Mouse (Mus musculus): ENCODE measurements around the gene Rbfox3.

The Rbfox3 gene

GRCm38 (mm10) chr11:118517924-118518323 lies 393.5 kb downstream of the Rbfox3 start:
- DNase-seq (ENCODE audit: low read depth, low spot score) = no peak
- Histone ChIP-seq H3K36me3 (ENCODE audit: control insufficient read depth, insufficient read depth, low read length, poor library complexity, severe bottlenecking) (no peaks in the 10 kb centered on the region), H3K27me3 (ENCODE audit: control insufficient read depth, insufficient read depth, low read length, poor library complexity, severe bottlenecking) (no peaks in the 10 kb centered on the region)

DNA sequence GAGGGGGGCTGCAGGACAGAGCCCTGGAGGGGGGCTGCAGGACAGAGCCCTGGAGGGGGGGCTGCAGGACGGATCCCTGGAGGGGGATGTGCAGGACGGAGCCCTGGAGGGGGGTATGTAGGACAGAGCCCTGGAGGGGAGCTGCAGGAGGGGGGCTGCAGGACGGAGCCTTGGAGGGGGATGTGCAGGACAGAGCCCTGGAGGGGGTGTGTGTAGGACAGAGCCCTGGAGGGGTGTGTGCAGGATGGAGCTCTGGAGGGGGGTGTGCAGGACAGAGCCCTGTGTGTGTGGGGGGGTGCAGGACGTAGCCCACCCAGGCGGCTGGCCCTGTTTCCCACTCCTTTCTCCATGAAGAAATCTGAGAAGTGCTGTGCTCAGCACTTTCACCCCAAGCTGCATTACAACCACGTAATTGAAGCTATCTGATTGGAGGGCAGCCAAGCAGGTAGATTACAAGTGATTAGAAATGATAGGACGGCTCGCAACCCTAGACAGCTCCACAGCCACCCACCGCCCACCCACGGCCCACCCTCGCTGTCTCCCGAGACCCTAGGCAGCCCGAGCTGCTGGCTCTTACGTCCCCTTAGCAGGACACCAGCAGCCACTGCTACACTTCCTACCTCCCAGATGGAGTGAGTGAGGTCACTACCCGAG lies 399.0 kb downstream of the Rbfox3 start:
- no peaks in the 10 kb centered on the region for H3K36me3 ChIP-seq (ENCODE audit: control insufficient read depth, insufficient read depth, low read length, poor library complexity, severe bottlenecking)
- no peak for DNase-seq (ENCODE audit: low read depth, low spot score)
- no peaks in the 10 kb centered on the region for H3K27me3 ChIP-seq (ENCODE audit: control insufficient read depth, insufficient read depth, low read length, poor library complexity, severe bottlenecking)

GRCm38 (mm10) chr11:118511851-118512250 lies 399.5 kb downstream of the Rbfox3 start:
- no peaks in the 10 kb centered on the region for H3K36me3 ChIP-seq (ENCODE audit: control insufficient read depth, insufficient read depth, low read length, poor library complexity, severe bottlenecking)
- no peaks in the 10 kb centered on the region for H3K27me3 ChIP-seq (ENCODE audit: control insufficient read depth, insufficient read depth, low read length, poor library complexity, severe bottlenecking)
- DNase-seq (ENCODE audit: low read depth, low spot score) = no peak

- Histone ChIP-seq H3K36me3 (ENCODE audit: control insufficient read depth, insufficient read depth, low read length, poor library complexity, severe bottlenecking) (no peaks in the 10 kb centered on the region), H3K27me3 (ENCODE audit: control insufficient read depth, insufficient read depth, low read length, poor library complexity, severe bottlenecking) (no peaks in the 10 kb centered on the region)
- DNase-seq (ENCODE audit: low read depth, low spot score) = no peak
Observed at GRCm38 (mm10) chr11:118508341-118508740, 403.1 kb downstream of the Rbfox3 start.

DNA sequence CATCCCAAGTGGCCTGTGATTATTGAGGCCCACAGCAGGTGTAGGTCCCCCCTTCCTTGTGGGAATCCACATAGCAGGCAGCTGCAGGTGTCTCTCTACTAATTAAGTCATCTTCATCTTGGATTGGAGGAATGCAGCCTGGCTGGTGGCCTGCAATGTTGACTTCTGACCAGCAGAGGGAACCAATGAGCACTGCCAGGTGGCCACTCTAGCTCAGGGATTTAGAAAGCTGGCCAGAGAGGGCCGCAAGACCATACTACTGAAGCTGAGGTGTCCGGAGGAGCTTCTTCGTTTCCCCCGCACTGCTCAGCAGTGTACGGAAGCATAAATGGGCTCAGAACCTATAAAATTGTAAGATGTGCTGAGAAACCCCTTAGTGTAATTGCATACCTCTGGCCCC lies 403.5 kb downstream of the Rbfox3 start:
- Histone ChIP-seq H3K36me3 (ENCODE audit: control insufficient read depth, insufficient read depth, low read length, poor library complexity, severe bottlenecking) (no peaks in the 10 kb centered on the region), H3K27me3 (ENCODE audit: control insufficient read depth, insufficient read depth, low read length, poor library complexity, severe bottlenecking) (no peaks in the 10 kb centered on the region)
- peak; percentile 73 for DNase-seq (ENCODE audit: low read depth, low spot score)

GRCm38 (mm10) chr11:118507095-118507494 lies 404.3 kb downstream of the Rbfox3 start:
- Histone ChIP-seq H3K36me3 (ENCODE audit: control insufficient read depth, insufficient read depth, low read length, poor library complexity, severe bottlenecking) (no peaks in the 10 kb centered on the region), H3K27me3 (ENCODE audit: control insufficient read depth, insufficient read depth, low read length, poor library complexity, severe bottlenecking) (no peaks in the 10 kb centered on the region)
- no peak for DNase-seq (ENCODE audit: low read depth, low spot score)

GRCm38 (mm10) chr11:118504180-118504454 lies 407.3 kb downstream of the Rbfox3 start:
- DNase-seq (ENCODE audit: low read depth, low spot score) = no peak
- H3K27me3 ChIP-seq (ENCODE audit: control insufficient read depth, insufficient read depth, low read length, poor library complexity, severe bottlenecking) = no peaks in the 10 kb centered on the region
- H3K36me3 ChIP-seq (ENCODE audit: control insufficient read depth, insufficient read depth, low read length, poor library complexity, severe bottlenecking) = no peaks in the 10 kb centered on the region

GRCm38 (mm10) chr11:118503418-118504179 lies 407.8 kb downstream of the Rbfox3 start:
- H3K27me3 ChIP-seq (ENCODE audit: control insufficient read depth, insufficient read depth, low read length, poor library complexity, severe bottlenecking) = no peaks in the 10 kb centered on the region
- no peaks in the 10 kb centered on the region for H3K36me3 ChIP-seq (ENCODE audit: control insufficient read depth, insufficient read depth, low read length, poor library complexity, severe bottlenecking)
- DNase-seq (ENCODE audit: low read depth, low spot score) = no peak

DNA sequence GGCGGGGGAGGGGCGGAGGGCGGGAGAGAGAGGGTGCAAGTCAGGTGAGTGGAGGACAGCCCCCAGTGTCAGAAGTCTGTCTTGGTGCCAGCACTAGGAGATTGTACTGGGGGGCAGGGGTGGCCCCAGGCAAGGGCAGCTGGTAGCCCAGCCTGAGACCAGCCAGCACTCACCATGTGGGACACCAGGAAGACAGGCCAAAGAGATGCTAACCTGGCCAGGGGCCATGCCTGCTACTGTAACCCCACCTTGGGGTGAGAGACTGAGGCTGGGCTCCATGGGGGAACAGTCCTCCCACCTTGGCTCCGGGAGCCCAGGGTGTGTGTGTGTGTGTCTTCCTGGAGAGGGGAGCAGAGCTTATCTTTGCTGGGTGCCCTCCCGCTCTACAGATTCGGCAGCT lies 408.4 kb downstream of the Rbfox3 start:
- Histone ChIP-seq H3K36me3 (ENCODE audit: control insufficient read depth, insufficient read depth, low read length, poor library complexity, severe bottlenecking) (no peaks in the 10 kb centered on the region), H3K27me3 (ENCODE audit: control insufficient read depth, insufficient read depth, low read length, poor library complexity, severe bottlenecking) (no peaks in the 10 kb centered on the region)
- no peak for DNase-seq (ENCODE audit: low read depth, low spot score)

GRCm38 (mm10) chr11:118496066-118496689 lies 415.2 kb downstream of the Rbfox3 start:
- no peaks in the 10 kb centered on the region for H3K36me3 ChIP-seq (ENCODE audit: control insufficient read depth, insufficient read depth, low read length, poor library complexity, severe bottlenecking)
- no peak for DNase-seq (ENCODE audit: low read depth, low spot score)

DNA sequence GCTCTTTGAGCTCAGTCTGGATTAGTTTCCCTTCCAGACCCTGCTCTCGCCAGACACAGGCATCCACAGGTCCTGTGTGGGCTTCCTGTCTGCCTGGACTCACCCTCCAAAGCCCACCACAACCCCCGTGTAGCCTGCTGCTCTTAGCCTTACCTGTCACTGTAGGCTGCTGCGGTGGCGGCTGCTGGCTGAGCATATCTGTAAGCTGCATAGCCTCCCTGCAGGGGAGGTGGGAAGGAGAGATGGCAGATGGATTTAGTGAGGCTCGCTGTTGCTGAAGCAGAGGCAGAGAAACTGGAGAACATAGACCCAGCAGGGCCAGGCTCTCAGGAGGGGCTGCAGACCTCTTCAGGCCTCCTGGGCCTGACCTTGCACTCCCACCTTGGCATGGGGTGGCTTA lies 416.3 kb downstream of the Rbfox3 start:
- no peaks in the 10 kb centered on the region for H3K27me3 ChIP-seq (ENCODE audit: control insufficient read depth, insufficient read depth, low read length, poor library complexity, severe bottlenecking)
- no peaks in the 10 kb centered on the region for H3K36me3 ChIP-seq (ENCODE audit: control insufficient read depth, insufficient read depth, low read length, poor library complexity, severe bottlenecking)
- no peak for DNase-seq (ENCODE audit: low read depth, low spot score)

More at GRCm38 (mm10) chr11:118496066-118496689, 415.2 kb downstream of the Rbfox3 start:
- no peaks in the 10 kb centered on the region for H3K27me3 ChIP-seq (ENCODE audit: control insufficient read depth, insufficient read depth, low read length, poor library complexity, severe bottlenecking)

DNA sequence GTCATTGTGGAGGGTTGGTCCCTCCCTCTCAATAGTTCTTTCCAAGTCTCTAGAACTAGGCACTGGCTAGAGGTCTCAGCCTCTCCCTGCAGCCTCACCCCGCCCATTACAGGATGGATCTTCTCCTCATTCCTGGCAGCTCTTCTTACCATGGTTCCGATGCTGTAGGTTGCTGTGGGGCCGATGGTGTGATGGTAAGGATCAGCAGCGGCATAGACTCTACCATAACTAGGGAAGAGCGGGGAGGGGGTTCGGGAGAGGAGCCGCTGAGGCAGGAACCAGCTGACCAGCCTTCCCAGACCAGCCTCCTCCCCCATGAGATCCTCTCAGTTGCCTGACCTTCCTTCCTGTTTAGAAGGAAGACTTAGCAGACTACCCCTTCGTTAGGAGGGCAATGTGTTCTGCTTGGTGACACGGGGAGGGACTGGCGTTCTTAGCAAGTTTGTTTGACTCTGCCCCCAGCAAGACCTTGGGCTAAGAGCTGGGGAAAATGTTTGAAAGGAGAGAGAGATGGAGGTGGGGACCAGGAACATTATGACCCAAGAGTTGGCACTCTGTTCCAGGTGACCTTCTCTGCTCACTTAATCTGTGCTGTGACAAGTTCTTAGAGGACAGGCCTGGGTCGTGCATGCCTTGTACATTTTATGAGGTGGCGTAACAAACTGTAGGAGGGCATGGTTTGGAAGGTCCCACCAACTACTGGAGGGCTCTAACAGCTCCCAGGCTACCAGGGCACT lies 417.2 kb downstream of the Rbfox3 start:
- Histone ChIP-seq H3K27me3 (ENCODE audit: control insufficient read depth, insufficient read depth, low read length, poor library complexity, severe bottlenecking) (no peaks in the 10 kb centered on the region), H3K36me3 (ENCODE audit: control insufficient read depth, insufficient read depth, low read length, poor library complexity, severe bottlenecking) (no peaks in the 10 kb centered on the region)
- no peak for DNase-seq (ENCODE audit: low read depth, low spot score)

GRCm38 (mm10) chr11:118493458-118493857 lies 417.9 kb downstream of the Rbfox3 start:
- Histone ChIP-seq H3K36me3 (ENCODE audit: control insufficient read depth, insufficient read depth, low read length, poor library complexity, severe bottlenecking) (no peaks in the 10 kb centered on the region), H3K27me3 (ENCODE audit: control insufficient read depth, insufficient read depth, low read length, poor library complexity, severe bottlenecking) (no peaks in the 10 kb centered on the region)
- DNase-seq (ENCODE audit: low read depth, low spot score) = no peak

DNA sequence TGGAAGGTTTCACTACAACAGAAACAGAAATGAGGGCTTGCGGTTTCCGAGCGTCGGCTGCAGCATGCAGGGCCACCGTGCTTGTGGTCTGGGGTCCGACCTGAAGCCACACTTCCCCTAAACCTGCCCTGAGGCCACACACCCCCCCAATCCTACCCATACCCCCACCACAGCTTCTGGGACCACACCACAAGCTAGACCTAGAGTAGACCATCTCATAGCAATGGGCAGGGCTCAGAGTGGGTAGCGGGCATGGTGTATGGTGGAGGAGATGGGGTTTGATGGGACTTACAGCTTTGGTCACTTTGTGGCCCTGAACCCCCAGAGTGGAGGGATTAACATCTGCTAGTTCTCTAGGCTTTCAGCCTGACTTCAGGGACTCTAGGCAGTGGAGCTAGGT lies 420.2 kb downstream of the Rbfox3 start:
- H3K27me3 ChIP-seq (ENCODE audit: control insufficient read depth, insufficient read depth, low read length, poor library complexity, severe bottlenecking) = no peaks in the 10 kb centered on the region
- DNase-seq (ENCODE audit: low read depth, low spot score) = no peak
- H3K36me3 ChIP-seq (ENCODE audit: control insufficient read depth, insufficient read depth, low read length, poor library complexity, severe bottlenecking) = no peaks in the 10 kb centered on the region

All from splenic B cell, adult 2 months (primary cell).